ENCODE assay signal across 7 mouse cellular contexts in genomic region chr10:125538316-125538715, GRCm38 (mm10).
DNase-seq lines count a peak whose midpoint lies in the region; ATAC-seq and TF ChIP-seq lines count a peak whose summit lies in the region.

No protein-coding gene starts in this region.

- WGBS in forebrain, postnatal 0 days = 47% methylated on average over 1 of the region's 1 CpGs

- no peak overlapping the region for H3K27ac ChIP-seq in forebrain, postnatal 0 days (ENCODE audit: low read depth, low read length)

- no peak overlapping the region for H3K9ac ChIP-seq in forebrain, postnatal 0 days

- peak; percentile 46 for DNase-seq in kidney, adult 9 months
- DNase-seq in kidney, adult 11 months = no peak
- DNase-seq in ES-CJ7 (ENCODE audit: low read depth, low spot score) = peak; percentile 36
- DNase-seq in Patski (ENCODE audit: low read depth, low spot score) = peak; percentile 12
- peak; percentile 51 for DNase-seq in forebrain, postnatal 0 days
- DNase-seq in mesoderm, embryonic 11.5 days (ENCODE audit: low read depth, low spot score) = peak; percentile 61

- peak; percentile 84 for ATAC-seq in Patski
- ATAC-seq in forebrain, postnatal 0 days = no peak
- ATAC-seq in erythroblast, adult 5-6 weeks (replicated peaks; ENCODE audit: low FRiP score, poor library complexity, severe bottlenecking) = no peak

- H3K4me2 ChIP-seq in forebrain, postnatal 0 days (ENCODE audit: low read depth) = no peak overlapping the region

- no peaks in the 10 kb centered on the region for H3K27me3 ChIP-seq in Patski
- H3K27me3 ChIP-seq in forebrain, postnatal 0 days (ENCODE audit: insufficient read depth, low read length) = no peaks in the 10 kb centered on the region

- in situ Hi-C loops in Patski (cut with MboI; ENCODE audit: low pct_unique_long_range_greater_than_20kb) = loop anchor here (10.0 to 25.0 kb wide), 3 partner anchors 274 to 999 kb away; no protein-coding TSS in a partner anchor

- H3K4me1 ChIP-seq in forebrain, postnatal 0 days (ENCODE audit: insufficient read depth) = no peaks in the 10 kb centered on the region

- H3K9me3 ChIP-seq in forebrain, postnatal 0 days (ENCODE audit: low read length) = no peaks in the 10 kb centered on the region

- POLR2A ChIA-PET in Patski (lab: Charles Lee) = no interaction called here

- peak; percentile 79 for TF ChIP-seq CTCF in Patski (IDR thresholded peaks at IDR 0.05)
- TF ChIP-seq CTCF in forebrain, postnatal 0 days (IDR thresholded peaks at IDR 0.05; ENCODE audit: low read depth) = peak; percentile 62

- H3K4me3 ChIP-seq in forebrain, postnatal 0 days (ENCODE audit: low read depth, low read length) = no peak overlapping the region

- no peaks in the 10 kb centered on the region for H3K36me3 ChIP-seq in forebrain, postnatal 0 days (ENCODE audit: insufficient read depth)

- CTCF ChIA-PET in Patski (lab: Charles Lee) = interaction anchor here (0.9 to 2.1 kb wide), 8 partner anchors 11 to 424 kb away, joined by 3 to 9 read pairs (median 4); no protein-coding TSS in a partner anchor
